Mouse (Mus musculus): Measurements from ENCODE around the gene Agap1. TPM values are rescaled to one million over a fixed set of nuclear protein-coding genes. Genes with fewer than 3 reads are reported as not detected.

The Agap1 gene
- polyA plus RNA-seq, 1 experiment from 2014 or later = 17.6 TPM

GRCm38 (mm10) chr1:89563399-89563798 is 108.8 kb downstream of the Agap1 start:
- Histone ChIP-seq H3K9me3 (ENCODE audit: control insufficient read depth, low read depth, low read length) (no peaks in the 10 kb centered on the region), H3K4me3 (ENCODE audit: low read depth, low read length) (no peak overlapping the region), H3K4me2 (replicated peaks; ENCODE audit: low read depth, low read length) (no peak overlapping the region), H3K36me3 (ENCODE audit: control insufficient read depth, insufficient read depth, low read length) (no peaks in the 10 kb centered on the region), H3K27me3 (ENCODE audit: control insufficient read depth, insufficient read depth, low read length) (no peaks in the 10 kb centered on the region), H3K9ac (replicated peaks; ENCODE audit: low read depth, low read length) (no peak overlapping the region), H3K27ac (ENCODE audit: low read length) (no peak overlapping the region), H3K4me1 (ENCODE audit: control insufficient read depth, insufficient read depth, low read length) (peaks cover 14% of the 10 kb centered on the region)
- ATAC-seq (ENCODE audit: insufficient number of reproducible peaks, insufficient read depth, low FRiP score, low read depth) = no peak
- 88% methylated on average over 4 of the region's 4 CpGs for whole genome bisulfite sequencing

DNA sequence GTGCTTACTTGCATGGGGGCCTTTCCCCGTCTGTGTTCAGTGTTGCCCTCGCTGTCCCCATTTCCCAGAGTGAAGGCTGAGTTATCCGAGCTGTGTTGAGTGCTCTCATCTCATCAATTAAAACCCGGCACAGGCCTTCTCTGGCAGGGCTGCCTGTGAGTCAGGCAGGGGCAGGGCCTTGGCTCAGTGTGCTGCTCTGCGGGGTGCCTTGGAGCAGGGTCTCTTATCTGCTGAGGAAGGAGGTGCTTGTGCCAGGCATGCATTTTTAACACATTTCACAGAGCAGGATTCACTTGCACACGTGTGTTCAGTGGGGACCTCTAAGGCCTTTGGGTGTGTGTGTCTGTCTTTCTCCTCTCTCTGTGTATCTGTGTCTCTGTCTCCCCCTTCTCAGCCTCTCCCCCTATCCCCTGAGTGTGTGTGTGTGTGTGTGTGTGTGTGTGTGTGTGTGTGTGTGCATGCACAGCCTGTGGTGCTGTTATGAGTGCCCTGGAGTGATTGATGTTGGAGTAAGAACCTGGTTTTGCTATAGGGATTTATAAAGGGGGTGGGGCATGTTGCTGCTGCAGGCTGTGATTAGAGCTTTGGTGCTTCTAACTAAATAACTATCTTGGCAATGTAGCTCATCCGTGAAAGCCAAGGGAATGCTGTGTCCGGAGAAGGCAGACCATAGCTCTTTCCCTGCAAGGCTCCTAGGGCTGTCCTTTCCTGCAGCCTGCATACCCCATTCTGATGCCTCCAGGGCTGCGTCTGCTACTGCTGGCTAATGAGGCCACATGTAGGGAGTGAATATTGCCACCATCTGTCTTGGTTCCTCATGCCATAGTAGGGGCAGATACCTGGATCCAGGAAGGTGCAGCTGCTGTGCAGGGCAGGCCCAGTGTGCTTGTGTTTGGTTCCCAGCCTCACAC is 112.2 kb downstream of the Agap1 start:
- Histone ChIP-seq H3K27me3 (ENCODE audit: control insufficient read depth, insufficient read depth, low read length) (no peaks in the 10 kb centered on the region), H3K4me1 (ENCODE audit: control insufficient read depth, insufficient read depth, low read length) (peaks cover 22% of the 10 kb centered on the region), H3K36me3 (ENCODE audit: control insufficient read depth, insufficient read depth, low read length) (no peaks in the 10 kb centered on the region), H3K4me3 (ENCODE audit: low read depth, low read length) (no peak overlapping the region), H3K4me2 (replicated peaks; ENCODE audit: low read depth, low read length) (no peak overlapping the region), H3K9me3 (ENCODE audit: control insufficient read depth, low read depth, low read length) (no peaks in the 10 kb centered on the region), H3K27ac (ENCODE audit: low read length) (no peak overlapping the region), H3K9ac (replicated peaks; ENCODE audit: low read depth, low read length) (no peak overlapping the region)
- ATAC-seq (ENCODE audit: insufficient number of reproducible peaks, insufficient read depth, low FRiP score, low read depth) = no peak
- WGBS = 30% methylated on average over 9 of the region's 9 CpGs

DNA sequence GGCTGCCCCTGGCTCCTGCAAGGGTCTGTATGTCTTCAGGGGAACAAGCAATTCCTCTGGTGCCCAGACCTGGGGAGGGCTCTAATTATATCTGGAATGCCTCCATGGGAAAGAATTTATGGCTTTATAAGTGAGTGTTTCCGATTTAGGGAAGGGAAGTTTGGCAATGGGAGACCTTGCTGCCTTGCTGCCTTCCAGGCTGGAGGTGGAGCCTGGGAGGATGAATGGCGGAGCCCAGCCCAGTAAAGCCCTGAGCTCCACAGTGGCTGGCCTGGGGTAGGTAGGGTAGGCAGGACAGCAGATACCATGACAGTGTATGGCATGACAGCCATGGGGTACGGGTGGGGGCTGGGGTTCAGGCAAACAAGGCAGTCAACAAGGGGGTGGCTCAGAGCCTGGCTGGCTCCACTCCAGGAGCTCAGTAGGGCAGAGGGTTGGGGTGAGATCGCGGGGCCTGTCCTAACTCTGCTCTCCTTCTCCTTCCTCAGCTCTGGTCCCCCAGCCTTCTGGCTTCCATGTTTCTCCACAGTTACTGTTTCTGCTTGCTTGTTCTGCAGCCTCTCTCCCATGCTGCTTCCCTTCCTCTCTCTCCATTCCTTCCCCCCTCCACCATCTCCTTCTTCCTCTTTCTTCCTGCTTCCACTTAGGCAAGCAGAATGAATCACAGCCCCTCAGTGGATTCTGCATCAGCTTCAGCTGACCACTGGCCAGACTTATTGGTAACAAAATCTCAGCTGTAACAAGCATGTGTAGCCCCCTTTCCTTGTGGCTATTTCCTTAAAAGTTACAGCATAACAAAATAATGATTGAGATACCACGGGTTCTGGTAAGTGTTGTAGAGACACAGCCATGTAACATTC is 114.2 kb downstream of the Agap1 start:
- Histone ChIP-seq H3K9me3 (ENCODE audit: control insufficient read depth, low read depth, low read length) (no peaks in the 10 kb centered on the region), H3K36me3 (ENCODE audit: control insufficient read depth, insufficient read depth, low read length) (no peaks in the 10 kb centered on the region), H3K27ac (ENCODE audit: low read length) (no peak overlapping the region), H3K9ac (replicated peaks; ENCODE audit: low read depth, low read length) (no peak overlapping the region), H3K4me2 (replicated peaks; ENCODE audit: low read depth, low read length) (no peak overlapping the region), H3K4me3 (ENCODE audit: low read depth, low read length) (no peak overlapping the region), H3K27me3 (ENCODE audit: control insufficient read depth, insufficient read depth, low read length) (no peaks in the 10 kb centered on the region), H3K4me1 (ENCODE audit: control insufficient read depth, insufficient read depth, low read length) (peaks cover 22% of the 10 kb centered on the region)
- no peak for ATAC-seq (ENCODE audit: insufficient number of reproducible peaks, insufficient read depth, low FRiP score, low read depth)
- 67% methylated on average over 6 of the region's 6 CpGs for WGBS

GRCm38 (mm10) chr1:89570522-89571299 is 116.1 kb downstream of the Agap1 start:
- no peaks in the 10 kb centered on the region for H3K36me3 ChIP-seq (ENCODE audit: control insufficient read depth, insufficient read depth, low read length)
- H3K27ac ChIP-seq (ENCODE audit: low read length) = no peak overlapping the region
- no peaks in the 10 kb centered on the region for H3K9me3 ChIP-seq (ENCODE audit: control insufficient read depth, low read depth, low read length)
- H3K4me3 ChIP-seq (ENCODE audit: low read depth, low read length) = no peak overlapping the region
- no peak for ATAC-seq (ENCODE audit: insufficient number of reproducible peaks, insufficient read depth, low FRiP score, low read depth)
- no peak overlapping the region for H3K9ac ChIP-seq (replicated peaks; ENCODE audit: low read depth, low read length)
- H3K4me2 ChIP-seq (replicated peaks; ENCODE audit: low read depth, low read length) = no peak overlapping the region
- no peaks in the 10 kb centered on the region for H3K27me3 ChIP-seq (ENCODE audit: control insufficient read depth, insufficient read depth, low read length)
- WGBS = 81% methylated on average over 4 of the region's 4 CpGs
- peaks cover 25% of the 10 kb centered on the region for H3K4me1 ChIP-seq (ENCODE audit: control insufficient read depth, insufficient read depth, low read length)

- Histone ChIP-seq H3K4me3 (ENCODE audit: low read depth, low read length) (no peak overlapping the region), H3K27ac (ENCODE audit: low read length) (no peak overlapping the region), H3K4me2 (replicated peaks; ENCODE audit: low read depth, low read length) (no peak overlapping the region), H3K27me3 (ENCODE audit: control insufficient read depth, insufficient read depth, low read length) (no peaks in the 10 kb centered on the region), H3K36me3 (ENCODE audit: control insufficient read depth, insufficient read depth, low read length) (no peaks in the 10 kb centered on the region), H3K9ac (replicated peaks; ENCODE audit: low read depth, low read length) (no peak overlapping the region), H3K4me1 (ENCODE audit: control insufficient read depth, insufficient read depth, low read length) (peaks cover 32% of the 10 kb centered on the region), H3K9me3 (ENCODE audit: control insufficient read depth, low read depth, low read length) (no peaks in the 10 kb centered on the region)
- no peak for ATAC-seq (ENCODE audit: insufficient number of reproducible peaks, insufficient read depth, low FRiP score, low read depth)
- WGBS = 89% methylated on average over 4 of the region's 4 CpGs
These were observed 118.9 kb downstream of the Agap1 start for GRCm38 (mm10) chr1:89573486-89573885.

DNA sequence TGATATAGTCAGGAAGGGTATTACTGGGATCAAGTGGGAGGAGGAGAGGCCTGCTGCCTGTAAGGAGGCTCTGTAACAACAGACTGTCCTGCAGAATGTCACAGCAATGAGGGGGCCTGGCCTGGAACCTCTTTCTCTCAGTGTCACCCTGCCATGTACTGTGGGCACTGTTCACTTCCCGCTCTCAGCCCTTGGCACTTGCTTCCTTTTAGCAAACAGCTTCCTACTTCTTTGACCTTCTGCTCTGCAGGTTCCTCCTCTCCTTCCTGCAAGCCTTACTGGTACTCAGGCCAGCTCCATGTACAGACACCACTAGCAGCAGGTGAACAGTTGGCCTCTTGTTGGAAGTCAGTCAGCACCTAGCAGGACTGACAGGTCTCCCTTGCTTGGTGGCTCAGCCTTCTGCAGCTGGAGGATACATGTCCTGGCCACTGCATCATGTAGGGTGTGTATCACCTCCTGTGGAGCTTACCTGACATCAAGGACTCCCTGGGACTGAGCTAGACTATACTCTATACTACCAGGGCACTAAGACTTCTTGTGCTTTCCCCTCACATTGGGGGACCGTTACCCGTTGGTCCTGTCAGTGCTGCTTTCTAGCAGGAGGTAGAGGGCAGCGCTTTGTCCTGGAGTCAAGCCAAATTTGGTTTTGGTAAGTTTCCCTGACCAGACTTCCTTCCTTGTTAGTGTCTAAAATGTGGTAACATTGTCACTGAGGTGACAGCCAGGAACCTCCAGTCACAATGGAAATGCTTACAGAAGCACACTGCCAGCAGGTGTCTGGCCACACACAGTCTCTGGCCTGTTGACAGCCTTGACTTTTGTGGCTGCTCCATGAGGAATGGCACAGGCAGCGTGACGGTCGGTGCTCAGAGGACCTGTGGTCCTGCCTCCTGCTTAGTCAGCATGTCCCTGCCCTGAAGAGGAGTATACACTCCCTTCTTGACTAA is 120.6 kb downstream of the Agap1 start:
- H3K9ac ChIP-seq (replicated peaks; ENCODE audit: low read depth, low read length) = no peak overlapping the region
- H3K27me3 ChIP-seq (ENCODE audit: control insufficient read depth, insufficient read depth, low read length) = no peaks in the 10 kb centered on the region
- H3K4me3 ChIP-seq (ENCODE audit: low read depth, low read length) = no peak overlapping the region
- peaks cover 24% of the 10 kb centered on the region for H3K4me1 ChIP-seq (ENCODE audit: control insufficient read depth, insufficient read depth, low read length)
- no peak for ATAC-seq (ENCODE audit: insufficient number of reproducible peaks, insufficient read depth, low FRiP score, low read depth)
- H3K36me3 ChIP-seq (ENCODE audit: control insufficient read depth, insufficient read depth, low read length) = no peaks in the 10 kb centered on the region
- WGBS = 57% methylated on average over 7 of the region's 7 CpGs
- H3K27ac ChIP-seq (ENCODE audit: low read length) = no peak overlapping the region
- H3K9me3 ChIP-seq (ENCODE audit: control insufficient read depth, low read depth, low read length) = no peaks in the 10 kb centered on the region
- H3K4me2 ChIP-seq (replicated peaks; ENCODE audit: low read depth, low read length) = no peak overlapping the region

DNA sequence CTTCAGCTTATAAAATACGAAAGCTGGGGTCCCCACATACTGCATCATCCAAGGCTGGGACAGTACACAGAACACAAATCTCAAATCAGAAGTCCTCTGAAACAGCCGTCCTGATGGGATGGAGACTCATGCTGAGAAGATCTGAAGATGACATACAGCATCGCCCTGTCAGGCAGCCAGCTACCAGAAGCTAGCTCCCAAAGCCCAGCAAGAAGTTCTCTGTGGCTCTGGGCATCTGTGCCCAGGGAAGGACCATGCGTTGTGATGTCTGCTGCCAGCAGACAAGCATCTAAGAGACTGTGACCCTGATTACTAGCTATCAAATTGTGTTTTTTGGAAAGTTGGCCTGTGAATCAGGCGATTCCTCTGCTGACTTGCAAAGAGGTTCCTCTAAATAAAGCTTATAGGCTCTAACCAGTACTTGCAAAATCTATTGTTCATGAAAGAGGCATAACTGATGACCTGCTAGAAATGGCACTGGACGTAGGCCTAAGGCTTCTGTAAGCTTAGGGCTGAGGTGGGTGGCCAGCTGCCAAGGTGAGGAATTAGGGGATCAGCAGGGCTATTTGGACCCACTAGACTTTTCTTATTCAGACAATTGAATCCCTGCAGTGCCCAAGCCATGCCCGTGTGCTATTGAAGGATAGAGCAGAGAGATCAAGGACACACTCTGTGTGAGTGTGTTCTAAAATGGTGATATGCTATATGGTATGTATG is 121.7 kb downstream of the Agap1 start:
- no peak for ATAC-seq (ENCODE audit: insufficient number of reproducible peaks, insufficient read depth, low FRiP score, low read depth)
- Histone ChIP-seq H3K36me3 (ENCODE audit: control insufficient read depth, insufficient read depth, low read length) (no peaks in the 10 kb centered on the region), H3K27me3 (ENCODE audit: control insufficient read depth, insufficient read depth, low read length) (no peaks in the 10 kb centered on the region), H3K4me3 (ENCODE audit: low read depth, low read length) (no peak overlapping the region), H3K9ac (replicated peaks; ENCODE audit: low read depth, low read length) (peak overlapping the region; percentile 14), H3K4me2 (replicated peaks; ENCODE audit: low read depth, low read length) (0 out of 2 replicates have a peak overlapping the region, but pooled peaks have one; percentile 29), H3K4me1 (ENCODE audit: control insufficient read depth, insufficient read depth, low read length) (peaks cover 25% of the 10 kb centered on the region), H3K9me3 (ENCODE audit: control insufficient read depth, low read depth, low read length) (no peaks in the 10 kb centered on the region), H3K27ac (ENCODE audit: low read length) (peak overlapping the region; percentile 88)
- 63% methylated on average over 7 of the region's 7 CpGs for WGBS

Measured in stomach, embryonic 14.5 days (tissue).